Mouse (Mus musculus) forebrain, embryonic 12.5 days (tissue): ENCODE measurements around the gene Tfdp1. TPM values are rescaled to one million over a fixed set of nuclear protein-coding genes. Genes with fewer than 3 reads are reported as not detected.

Source experiments
- polyA plus RNA-seq: library from polyadenylated mRNA; unstranded; fragments of >200 nt; fragmentation: Nextera tagmentation; extraction: Ambion mirVana; gene quantifications from 2 replicates; pipeline ENCODE4 v1.2.1, GENCODE M21; 2016

Gene Tfdp1
- polyA plus RNA-seq, 1 experiment from 2014 or later, result 203 TPM

Other genes with a start within 250 kb of the Tfdp1 start
- gene Pcid2, start 233.3 kb upstream of the Tfdp1 start, polyA plus RNA-seq, result 57.7 and 60.0 TPM in 2 replicates
- 84.0 and 86.8 TPM in 2 replicates for gene Cul4a, start 233.1 kb upstream of the Tfdp1 start, polyA plus RNA-seq
- gene Lamp1, start 179.6 kb upstream of the Tfdp1 start, polyA plus RNA-seq, result 207 and 213 TPM in 2 replicates
- gene Grtp1, start 138.1 kb upstream of the Tfdp1 start, polyA plus RNA-seq, result 19.3 and 19.9 TPM in 2 replicates
- 0.13 TPM in 1 of 2 replicates, not detected in the other for gene Adprhl1, start 84.6 kb upstream of the Tfdp1 start, polyA plus RNA-seq
- gene Dcun1d2, start 50.6 kb upstream of the Tfdp1 start, polyA plus RNA-seq, result 32.4 and 33.1 TPM in 2 replicates
- gene Tmco3, start 50.6 kb upstream of the Tfdp1 start, polyA plus RNA-seq, result 38.8 and 45.8 TPM in 2 replicates
- gene Atp4b, start 58.1 kb downstream of the Tfdp1 start, polyA plus RNA-seq, result not detected in 2 replicates
- gene Grk1, start 66.3 kb downstream of the Tfdp1 start, polyA plus RNA-seq, result 0.03 and 0.04 TPM in 2 replicates
- 0.27 TPM in 1 of 2 replicates, not detected in the other for gene Tmem255b, start 96.4 kb downstream of the Tfdp1 start, polyA plus RNA-seq
- gene Gas6, start 155.7 kb downstream of the Tfdp1 start, polyA plus RNA-seq, result 10.0 and 13.9 TPM in 2 replicates
- gene 1700029H14Rik, start 223.7 kb downstream of the Tfdp1 start, polyA plus RNA-seq, result not detected in 2 replicates